Mouse (Mus musculus) inflammation-experienced regulatory T-cells, adult 16 weeks (primary cell): ENCODE measurements around the gene Vmn2r76. TPM values are rescaled to one million over a fixed set of nuclear protein-coding genes. Genes with fewer than 3 reads are reported as not detected.

Source experiments
- polyA plus RNA-seq: library from polyadenylated mRNA; unstranded; fragments of 100-300 nt; shearing (Covaris generic); gene quantifications from one replicate; pipeline ENCODE4 v1.2.1, GENCODE M21; 2017

The Vmn2r76 gene
- 0.10 TPM for polyA plus RNA-seq

GRCm38 (mm10) chr7:86246208-86246607 is at the start of gene Vmn2r76:
TSS of gene Vmn2r76 (minus strand) at chr7:86246308.

GRCm38 (mm10) chr7:86277072-86277471 is 31.0 kb upstream of the Vmn2r76 start, which contains the start of gene Olfr310:
TSS of gene Olfr310 (minus strand) at chr7:86277172.

GRCm38 (mm10) chr7:86171678-86172077 is 74.4 kb downstream of the Vmn2r76 start, which contains the start of gene Vmn2r75:
TSS of gene Vmn2r75 (minus strand) at chr7:86171778.

Other genes starting within 250 kb of the Vmn2r76 start
- not detected for gene Vmn2r75, start 74.5 kb downstream of the Vmn2r76 start, polyA plus RNA-seq
- not detected for gene Olfr310, start 30.9 kb upstream of the Vmn2r76 start, polyA plus RNA-seq
- not detected for gene Olfr309, start 67.4 kb upstream of the Vmn2r76 start, polyA plus RNA-seq
- gene Olfr308, start 79.3 kb upstream of the Vmn2r76 start, polyA plus RNA-seq, result not detected
- not detected for gene Olfr307, start 91.3 kb upstream of the Vmn2r76 start, polyA plus RNA-seq
- not detected for gene Olfr305, start 120.6 kb upstream of the Vmn2r76 start, polyA plus RNA-seq
- not detected for gene Olfr304, start 140.3 kb upstream of the Vmn2r76 start, polyA plus RNA-seq
- not detected for gene Olfr303, start 151.5 kb upstream of the Vmn2r76 start, polyA plus RNA-seq
- not detected for gene Olfr301, start 157.5 kb upstream of the Vmn2r76 start, polyA plus RNA-seq
- not detected for gene Olfr299, start 213.6 kb upstream of the Vmn2r76 start, polyA plus RNA-seq
- not detected for gene Olfr298, start 246.2 kb upstream of the Vmn2r76 start, polyA plus RNA-seq